Mouse (Mus musculus) bone marrow macrophage, adult 2 months (primary cell): ENCODE data around the gene Bcam. TPM values are rescaled to one million over a fixed set of nuclear protein-coding genes. Genes with fewer than 3 reads are reported as not detected.

Experiments used
- H3K27ac ChIP-seq: 2 replicates; pipeline ENCODE4 v1.5.1; 2012; ENCODE audit warnings: low read depth, low read length; ENCODE audit not compliant: insufficient read depth
- H3K4me1 ChIP-seq: 2 replicates; pipeline ENCODE4 v1.6.1; 2012; ENCODE audit warnings: low read length; ENCODE audit not compliant: control insufficient read depth, insufficient read depth
- H3K4me3 ChIP-seq: 2 replicates; pipeline ENCODE4 v1.5.1; 2012; ENCODE audit warnings: mild to moderate bottlenecking, low read length, moderate library complexity; ENCODE audit not compliant: insufficient read depth
- CTCF ChIP-seq: IDR thresholded peaks from 2 replicates; pipeline ENCODE4 v1.5.1; 2012; ENCODE audit warnings: low read depth, mild to moderate bottlenecking, low read length, moderate library complexity
- POLR2A ChIP-seq: IDR thresholded peaks from 2 replicates; pipeline ENCODE4 v1.6.1; 2012; ENCODE audit warnings: mild to moderate bottlenecking, low read depth, low read length, borderline replicate concordance
- polyA plus RNA-seq: library from polyadenylated mRNA; stranded (reverse); fragments of >200 nt; gene quantifications from 2 replicates; pipeline ENCODE4 v1.2.4, GENCODE M21; 2012; ENCODE audit not compliant: missing spikeins, insufficient read depth, insufficient read length

The Bcam gene
- polyA plus RNA-seq, 1 experiment: 0.52 TPM

DNA sequence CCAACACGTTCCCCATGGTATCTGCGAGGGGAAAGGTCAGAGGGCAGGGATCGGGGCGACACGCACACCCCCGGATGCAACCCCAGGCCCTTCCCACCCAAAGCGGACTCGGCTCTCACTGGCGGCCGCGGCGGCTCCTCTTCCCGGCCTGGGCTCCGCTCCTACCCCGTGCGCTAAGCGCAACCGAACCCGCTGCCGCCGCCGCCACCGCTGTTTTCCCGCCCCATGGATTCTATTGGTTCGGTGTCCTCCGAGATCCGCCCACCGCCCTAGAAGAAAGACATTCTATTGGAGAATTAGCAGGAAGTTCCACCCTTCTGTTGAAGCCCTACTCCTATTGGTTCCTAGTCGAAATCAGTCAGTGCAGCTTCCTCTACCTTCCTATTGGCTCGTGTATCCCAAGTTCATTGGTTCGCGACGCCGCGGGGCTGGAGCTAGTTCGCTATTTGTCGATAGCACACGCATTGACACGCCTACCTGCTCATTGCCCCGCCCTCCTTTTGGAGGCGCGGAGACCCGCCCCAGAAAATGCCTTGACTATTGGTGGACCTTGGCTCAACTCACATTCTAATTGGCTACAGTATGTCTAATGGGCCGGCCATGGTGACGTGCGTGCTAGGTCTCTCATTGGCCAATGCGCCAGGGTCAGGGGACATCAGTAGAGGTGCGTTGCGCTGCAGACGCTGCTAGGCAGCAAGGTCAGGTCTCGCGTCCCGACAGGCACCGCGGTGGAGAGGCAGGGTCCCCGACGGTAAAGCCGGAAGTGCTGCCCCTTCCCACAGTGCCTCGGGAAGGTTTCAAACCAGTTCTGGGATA, 55.4 kb downstream of the Bcam start, which contains the start of gene Tomm40:
Tomm40 (minus strand) TSS at position 200 of the 816 bp plus-strand sequence.
- TF ChIP-seq CTCF: no peak
- TF ChIP-seq POLR2A: no peak
- peaks cover 15% of the 10 kb centered on the region for H3K4me1 ChIP-seq
- peak within 1 kb of the TSS; percentile 72 for H3K27ac ChIP-seq
- H3K4me3 ChIP-seq: peak within 1 kb of the TSS; percentile 97

GRCm38 (mm10) chr7:19714836-19715235, 56.0 kb downstream of the Bcam start:
- peak overlapping the region; percentile 97 for H3K4me3 ChIP-seq
- TF ChIP-seq POLR2A (no peak), CTCF (no peak)
- peak overlapping the region; percentile 62 for H3K27ac ChIP-seq
- peaks cover 15% of the 10 kb centered on the region for H3K4me1 ChIP-seq

GRCm38 (mm10) chr7:19713598-19713997, 57.2 kb downstream of the Bcam start:
- H3K4me3 ChIP-seq: no peak overlapping the region
- no peak overlapping the region for H3K27ac ChIP-seq
- TF ChIP-seq CTCF: no peak
- TF ChIP-seq POLR2A: no peak
- peaks cover 13% of the 10 kb centered on the region for H3K4me1 ChIP-seq

GRCm38 (mm10) chr7:19713196-19713595, 57.6 kb downstream of the Bcam start:
- no peak overlapping the region for H3K27ac ChIP-seq
- H3K4me1 ChIP-seq: peaks cover 11% of the 10 kb centered on the region
- TF ChIP-seq POLR2A: no peak
- peak; percentile 60 for TF ChIP-seq CTCF
- H3K4me3 ChIP-seq: no peak overlapping the region

DNA sequence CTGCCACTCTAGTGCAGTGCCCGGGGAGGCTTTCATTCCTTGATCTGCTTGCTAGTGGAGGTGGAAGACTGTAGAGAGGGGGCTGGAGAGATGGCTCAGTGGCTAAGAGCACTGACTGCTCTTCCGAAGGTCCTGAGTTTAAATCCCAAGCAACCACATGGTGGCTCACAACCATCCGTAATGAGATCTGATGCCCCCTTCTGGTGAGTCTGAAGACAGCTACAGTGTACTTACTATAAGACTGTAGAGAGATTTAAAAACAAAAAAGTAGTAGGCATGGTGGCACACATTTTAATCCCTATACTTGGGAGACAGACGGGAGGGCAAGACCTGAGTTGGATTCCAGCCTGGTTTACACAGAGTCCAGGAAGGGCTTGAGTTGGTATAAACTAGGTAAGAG, 58.4 kb downstream of the Bcam start:
- Histone ChIP-seq H3K4me1 (peaks cover 11% of the 10 kb centered on the region), H3K4me3 (no peak overlapping the region), H3K27ac (no peak overlapping the region)
- TF ChIP-seq POLR2A (no peak), CTCF (peak; percentile 26; the same call in 1 of the 2 replicates)

GRCm38 (mm10) chr7:19710650-19711049, 60.2 kb downstream of the Bcam start:
- TF ChIP-seq CTCF: no peak
- no peak for TF ChIP-seq POLR2A
- Histone ChIP-seq H3K4me3 (no peak overlapping the region), H3K4me1 (peaks cover 6% of the 10 kb centered on the region; the same call in 1 of the 2 replicates), H3K27ac (no peak overlapping the region)

Other genes with a start within 250 kb of the Bcam start
- 19.3 and 25.7 TPM in 2 replicates for gene Ppp1r37, start 207.9 kb downstream of the Bcam start, polyA plus RNA-seq
- gene Zfp296, start 193.7 kb downstream of the Bcam start, polyA plus RNA-seq: 0.60 TPM in 1 of 2 replicates, not detected in the other
- gene Gemin7, start 193.4 kb downstream of the Bcam start, polyA plus RNA-seq: 51.6 and 52.0 TPM in 2 replicates
- gene Clasrp, start 166.5 kb downstream of the Bcam start, polyA plus RNA-seq: 41.1 and 53.9 TPM in 2 replicates
- 33.2 and 35.7 TPM in 2 replicates for gene Relb, start 141.6 kb downstream of the Bcam start, polyA plus RNA-seq
- 81.9 and 95.3 TPM in 2 replicates for gene Clptm1, start 106.0 kb downstream of the Bcam start, polyA plus RNA-seq
- gene Apoc2, start 93.1 kb downstream of the Bcam start, polyA plus RNA-seq: 56.2 and 70.4 TPM in 2 replicates
- gene Gm44805, start 89.6 kb downstream of the Bcam start, polyA plus RNA-seq: not detected in 2 replicates
- gene Apoc4, start 89.5 kb downstream of the Bcam start, polyA plus RNA-seq: not detected in 2 replicates
- gene Apoc1, start 78.4 kb downstream of the Bcam start, polyA plus RNA-seq: not detected in 2 replicates
- gene Apoe, start 71.8 kb downstream of the Bcam start, polyA plus RNA-seq: 16,287 and 16,533 TPM in 2 replicates
- gene Tomm40, start 55.6 kb downstream of the Bcam start, polyA plus RNA-seq: 23.8 and 25.2 TPM in 2 replicates
- 12.7 and 12.9 TPM in 2 replicates for gene Nectin2, start 20.5 kb downstream of the Bcam start, polyA plus RNA-seq
- gene Cblc, start 25.8 kb upstream of the Bcam start, polyA plus RNA-seq: not detected in 2 replicates
- 60.7 and 72.2 TPM in 2 replicates for gene Bcl3, start 51.8 kb upstream of the Bcam start, polyA plus RNA-seq
- not detected in 2 replicates for gene Gm19345, start 81.0 kb upstream of the Bcam start, polyA plus RNA-seq
- gene Ceacam16, start 90.3 kb upstream of the Bcam start, polyA plus RNA-seq: 1.6 and 3.5 TPM in 2 replicates
- gene Ceacam19, start 116.9 kb upstream of the Bcam start, polyA plus RNA-seq: 8.1 and 8.5 TPM in 2 replicates
- 13.0 and 16.9 TPM in 2 replicates for gene Pvr, start 150.1 kb upstream of the Bcam start, polyA plus RNA-seq
- not detected in 2 replicates for gene Igsf23, start 179.7 kb upstream of the Bcam start, polyA plus RNA-seq
- not detected in 2 replicates for gene Ceacam20, start 194.4 kb upstream of the Bcam start, polyA plus RNA-seq
- gene Nlrp9b, start 220.4 kb upstream of the Bcam start, polyA plus RNA-seq: not detected in 2 replicates